Mouse (Mus musculus) heart, embryonic 10.5 days (tissue): ENCODE data around the gene Plagl2. TPM values are rescaled to one million over a fixed set of nuclear protein-coding genes. Genes with fewer than 3 reads are reported as not detected.

Experiments used
- DNase-seq: peaks from one replicate; pipeline ENCODE4 v3.0.0-alpha.2; 2017; ENCODE audit warnings: low spot score
- H3K27ac ChIP-seq: fragments of 300-500 bp; sonication (generic); 2 replicates; pipeline ENCODE4 v1.5.1; 2016; ENCODE audit warnings: mild to moderate bottlenecking
- H3K27me3 ChIP-seq: fragments of 300-500 bp; sonication (generic); 2 replicates; pipeline ENCODE4 v1.6.1; 2016; ENCODE audit warnings: mild to moderate bottlenecking; ENCODE audit not compliant: poor library complexity, insufficient read depth, severe bottlenecking
- H3K36me3 ChIP-seq: fragments of 300-500 bp; sonication (generic); 2 replicates; pipeline ENCODE4 v1.6.1; 2016; ENCODE audit warnings: mild to moderate bottlenecking, moderate library complexity
- H3K4me1 ChIP-seq: fragments of 300-500 bp; sonication (generic); 2 replicates; pipeline ENCODE4 v1.6.1; 2016; ENCODE audit warnings: mild to moderate bottlenecking
- H3K4me3 ChIP-seq: fragments of 300-500 bp; sonication (generic); 2 replicates; pipeline ENCODE4 v1.5.1; 2016; ENCODE audit warnings: mild to moderate bottlenecking, moderate library complexity
- H3K9me3 ChIP-seq: fragments of 300-500 bp; sonication (generic); 2 replicates; pipeline ENCODE4 v1.6.1; 2016; ENCODE audit warnings: mild to moderate bottlenecking, moderate library complexity
- WGBS: fragments of 180-500 bp; shearing (Covaris S2); methylation state at CpG from one replicate; pipeline ENCODE4 v1.1.7; 2016; 5-methylcytosine and 5-hydroxymethylcytosine counted together
- polyA plus RNA-seq: library from polyadenylated mRNA; unstranded; fragments of >200 nt; fragmentation: Nextera tagmentation; extraction: Ambion mirVana; gene quantifications from 2 replicates; pipeline ENCODE4 v1.2.1, GENCODE M21; 2016

Plagl2 gene
- polyA plus RNA-seq, 1 experiment from 2014 or later = 22.8 TPM

DNA sequence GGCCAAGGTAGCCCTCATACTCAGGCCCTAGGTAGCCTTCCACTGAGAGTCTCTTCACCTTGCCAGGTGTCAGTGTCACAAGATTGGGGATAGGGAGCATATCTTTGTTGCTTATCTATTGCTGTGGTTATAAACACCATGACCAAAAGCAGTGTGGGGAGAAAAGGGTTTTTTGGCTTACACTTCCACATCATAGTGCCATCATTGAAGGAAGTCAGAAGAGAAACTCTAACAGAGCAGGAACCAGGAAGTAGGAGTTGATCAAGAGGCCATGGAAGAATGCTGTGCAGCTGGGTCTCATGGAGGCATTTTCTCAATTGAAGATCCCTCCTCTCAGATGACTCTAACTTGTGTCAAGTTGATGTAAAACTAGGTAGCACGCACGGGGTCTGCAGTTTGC, 33.1 kb downstream of the Plagl2 start:
- H3K4me1 ChIP-seq = no peaks in the 10 kb centered on the region
- H3K9me3 ChIP-seq = no peaks in the 10 kb centered on the region
- peaks cover 71% of the 10 kb centered on the region for H3K36me3 ChIP-seq
- 84% methylated on average over 2 of the region's 2 CpGs for WGBS
- no peak overlapping the region for H3K27ac ChIP-seq
- H3K27me3 ChIP-seq = no peaks in the 10 kb centered on the region
- no peak for DNase-seq
- no peak overlapping the region for H3K4me3 ChIP-seq

DNA sequence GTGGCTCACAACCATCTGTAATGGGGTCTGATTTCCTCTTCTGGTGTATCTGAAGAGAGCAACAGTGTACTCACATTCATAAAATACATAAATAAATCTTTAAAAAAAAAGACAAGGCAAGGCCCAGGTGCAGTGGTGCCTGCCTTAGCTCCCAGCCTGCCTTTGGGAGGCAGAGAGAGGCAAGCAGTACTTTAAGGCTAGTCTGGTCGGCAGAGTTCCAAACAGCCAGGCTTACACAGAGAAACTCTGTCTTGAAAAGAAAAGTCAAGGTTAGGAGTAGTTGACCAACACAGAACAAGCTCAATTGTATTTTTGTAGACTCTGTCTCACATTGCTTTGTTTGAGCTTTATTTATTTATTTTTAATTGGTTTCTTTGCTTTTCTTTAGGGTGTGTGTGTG, 38.5 kb downstream of the Plagl2 start:
- H3K36me3 ChIP-seq = peaks cover 87% of the 10 kb centered on the region
- 84% methylated on average over 1 of the region's 1 CpGs for WGBS

DNA sequence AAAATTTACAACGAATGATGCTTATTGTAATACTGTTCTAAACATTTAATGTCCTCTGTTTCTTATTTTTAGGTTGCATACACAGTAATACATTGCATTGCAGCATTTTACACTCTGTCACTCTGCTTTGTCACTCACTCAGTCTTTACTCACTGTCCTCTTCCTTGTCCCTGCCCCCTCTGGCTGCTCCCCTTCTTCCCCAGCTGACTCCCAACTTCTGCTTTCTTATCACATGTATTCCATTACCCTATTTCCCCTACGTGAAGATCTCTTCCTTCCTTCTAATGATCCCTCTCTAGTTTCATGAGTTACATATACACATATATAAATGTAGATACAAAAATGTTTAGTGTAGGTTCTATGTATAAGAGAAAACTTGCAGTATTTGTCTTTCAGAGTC, 42.1 kb downstream of the Plagl2 start:
- 79% methylated on average over 2 of the region's 2 CpGs for WGBS
- Histone ChIP-seq H3K4me1 (peaks cover 9% of the 10 kb centered on the region), H3K36me3 (peaks cover 81% of the 10 kb centered on the region), H3K27me3 (no peaks in the 10 kb centered on the region), H3K9me3 (no peaks in the 10 kb centered on the region), H3K27ac (no peak overlapping the region), H3K4me3 (no peak overlapping the region)
- DNase-seq = no peak

More for the DNA sequence above, 38.5 kb downstream of the Plagl2 start:
- H3K27me3 ChIP-seq = no peaks in the 10 kb centered on the region
- H3K27ac ChIP-seq = no peak overlapping the region
- no peaks in the 10 kb centered on the region for H3K9me3 ChIP-seq
- no peak overlapping the region for H3K4me3 ChIP-seq
- DNase-seq = no peak
- peaks cover 9% of the 10 kb centered on the region for H3K4me1 ChIP-seq

DNA sequence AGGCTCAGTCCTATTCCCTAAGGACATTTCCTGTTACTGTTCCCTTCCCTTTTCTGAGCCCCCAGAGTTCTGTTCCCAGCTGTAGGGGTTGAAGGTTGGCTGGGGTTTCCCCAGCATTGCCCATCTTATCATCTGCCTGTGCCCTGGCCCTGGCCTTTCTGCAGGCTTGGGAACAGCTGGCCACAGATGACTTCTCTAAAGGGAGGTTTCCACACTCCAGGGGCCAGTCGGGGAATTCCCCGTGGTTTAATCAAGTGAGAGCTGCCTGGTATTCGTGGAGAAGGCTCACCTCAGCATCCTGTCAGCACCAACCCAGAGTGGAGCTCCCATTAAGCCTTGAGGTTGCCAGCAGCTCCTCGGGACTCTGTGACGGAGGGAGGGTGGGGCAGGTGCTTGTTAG, 42.7 kb downstream of the Plagl2 start:
- Histone ChIP-seq H3K4me1 (peaks cover 9% of the 10 kb centered on the region), H3K27me3 (no peaks in the 10 kb centered on the region), H3K27ac (peak overlapping the region; percentile 59), H3K36me3 (peaks cover 79% of the 10 kb centered on the region), H3K9me3 (no peaks in the 10 kb centered on the region), H3K4me3 (no peak overlapping the region)
- no peak for DNase-seq
- WGBS = 54% methylated on average over 5 of the region's 5 CpGs

DNA sequence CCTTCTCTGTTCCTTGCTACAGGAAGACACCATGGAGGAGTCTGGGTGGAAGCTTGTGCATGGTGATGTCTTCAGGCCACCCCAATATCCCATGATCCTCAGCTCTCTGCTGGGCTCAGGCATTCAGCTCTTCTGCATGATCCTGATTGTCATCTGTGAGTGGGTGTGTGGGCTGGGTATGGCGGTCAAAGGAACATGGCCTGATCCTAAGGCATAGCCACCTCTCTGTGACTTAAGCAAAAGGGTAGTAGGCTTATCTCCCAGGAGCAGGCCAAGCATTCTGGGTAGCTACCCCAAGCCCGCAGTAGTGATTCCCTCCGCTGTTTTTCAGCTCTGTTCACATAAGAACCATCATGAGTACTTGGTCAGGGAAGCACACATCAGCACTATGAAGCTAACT, 47.0 kb downstream of the Plagl2 start:
- H3K9me3 ChIP-seq = no peaks in the 10 kb centered on the region
- H3K27me3 ChIP-seq = no peaks in the 10 kb centered on the region
- H3K27ac ChIP-seq = no peak overlapping the region
- peaks cover 87% of the 10 kb centered on the region for H3K36me3 ChIP-seq
- no peak overlapping the region for H3K4me3 ChIP-seq
- 92% methylated on average over 3 of the region's 3 CpGs for WGBS
- H3K4me1 ChIP-seq = peaks cover 9% of the 10 kb centered on the region
- no peak for DNase-seq

DNA sequence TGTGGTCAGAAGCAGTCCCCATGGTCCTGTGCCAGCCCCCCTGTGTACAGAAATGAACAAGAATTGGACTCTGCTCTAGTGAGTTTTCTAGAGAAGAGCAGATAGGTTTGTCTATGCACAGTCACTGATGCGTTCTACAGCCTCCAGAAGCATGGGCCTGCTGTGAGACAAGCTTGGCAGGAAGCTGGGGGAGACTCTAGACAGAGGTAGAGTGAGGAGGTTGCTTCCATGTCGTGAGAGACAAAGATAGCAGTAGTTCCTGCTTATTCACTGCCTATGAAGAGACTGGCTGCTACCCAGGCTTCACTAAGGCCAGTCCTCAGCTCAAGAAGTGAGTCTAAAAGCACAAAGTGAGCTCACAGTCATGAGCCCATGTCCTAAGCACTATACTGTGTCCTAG, 50.0 kb downstream of the Plagl2 start:
- 82% methylated on average over 2 of the region's 2 CpGs for WGBS
- H3K36me3 ChIP-seq = peaks cover 95% of the 10 kb centered on the region
- H3K4me1 ChIP-seq = no peaks in the 10 kb centered on the region
- H3K27ac ChIP-seq = no peak overlapping the region
- no peaks in the 10 kb centered on the region for H3K9me3 ChIP-seq
- no peak overlapping the region for H3K4me3 ChIP-seq
- H3K27me3 ChIP-seq = no peaks in the 10 kb centered on the region
- no peak for DNase-seq

DNA sequence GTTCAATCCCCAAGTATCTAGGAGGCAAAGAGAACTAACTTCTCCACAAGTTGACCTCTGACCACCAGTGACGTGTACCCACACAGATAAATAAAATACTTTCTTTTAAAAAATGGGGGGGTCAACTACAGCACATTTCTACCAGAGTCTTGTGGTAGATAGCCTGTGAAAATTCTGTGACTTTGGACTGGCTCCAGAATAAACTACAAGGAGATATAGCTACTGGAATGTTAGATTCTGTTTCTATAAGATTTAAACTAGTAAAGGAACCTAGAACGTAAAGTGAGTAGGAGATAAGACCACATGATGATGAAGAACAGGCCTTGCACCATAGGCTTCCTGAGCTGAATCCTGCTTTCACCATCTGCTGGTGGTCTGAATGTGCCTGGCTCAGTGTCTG, 53.4 kb downstream of the Plagl2 start:
- Histone ChIP-seq H3K27ac (no peak overlapping the region), H3K9me3 (no peaks in the 10 kb centered on the region), H3K27me3 (no peaks in the 10 kb centered on the region), H3K4me3 (no peak overlapping the region), H3K4me1 (no peaks in the 10 kb centered on the region), H3K36me3 (peaks cover 100% of the 10 kb centered on the region)
- WGBS = 61% methylated on average over 2 of the region's 2 CpGs
- no peak for DNase-seq

DNA sequence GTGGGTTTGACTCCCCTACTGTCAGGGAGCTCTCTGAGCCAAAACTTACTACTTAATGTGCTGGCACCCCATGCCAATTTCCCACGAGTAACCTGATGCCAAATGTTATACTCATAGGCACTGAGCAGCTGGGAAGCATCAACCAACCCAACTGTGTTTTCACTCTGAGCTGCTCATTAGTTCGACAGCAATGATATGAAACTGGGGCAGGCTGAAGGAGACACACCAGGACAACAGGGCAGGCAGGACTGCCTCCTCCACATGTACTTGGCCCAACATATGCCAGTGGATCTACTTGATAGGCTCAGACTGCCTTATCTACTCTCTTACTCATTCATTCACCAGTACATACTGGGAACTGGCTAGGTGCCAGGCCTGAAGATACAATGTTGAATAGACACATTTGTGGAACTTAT, 55.0 kb downstream of the Plagl2 start:
- DNase-seq = no peak
- peaks cover 95% of the 10 kb centered on the region for H3K36me3 ChIP-seq
- H3K27ac ChIP-seq = no peak overlapping the region
- no peaks in the 10 kb centered on the region for H3K9me3 ChIP-seq
- no peaks in the 10 kb centered on the region for H3K4me1 ChIP-seq
- no peak overlapping the region for H3K4me3 ChIP-seq
- H3K27me3 ChIP-seq = no peaks in the 10 kb centered on the region
- 67% methylated on average over 2 of the region's 2 CpGs for WGBS

DNA sequence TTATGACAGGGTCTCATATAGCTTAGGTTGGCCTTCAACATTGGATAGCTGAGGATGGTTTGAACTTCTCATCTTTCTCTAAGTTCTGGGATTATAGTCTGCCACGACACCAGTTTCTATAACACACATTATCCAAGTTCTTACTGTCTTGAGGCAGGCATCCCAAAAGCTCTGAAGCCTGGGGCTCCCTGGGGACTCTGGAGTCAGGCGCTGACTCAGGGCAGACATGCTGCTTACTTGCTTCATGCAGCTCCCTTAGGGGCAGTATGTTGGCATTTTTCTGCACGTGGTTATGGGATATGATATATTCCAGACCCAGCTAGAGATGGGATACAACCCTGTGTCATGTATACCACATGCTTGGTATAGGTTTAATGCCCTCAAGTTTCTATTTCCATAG, 61.3 kb downstream of the Plagl2 start:
- DNase-seq = no peak
- Histone ChIP-seq H3K4me1 (peaks cover 13% of the 10 kb centered on the region; the same call in 1 of the 2 replicates), H3K9me3 (no peaks in the 10 kb centered on the region), H3K27me3 (no peaks in the 10 kb centered on the region), H3K27ac (no peak overlapping the region), H3K4me3 (no peak overlapping the region), H3K36me3 (peaks cover 55% of the 10 kb centered on the region)
- WGBS = 87% methylated on average over 3 of the region's 3 CpGs

DNA sequence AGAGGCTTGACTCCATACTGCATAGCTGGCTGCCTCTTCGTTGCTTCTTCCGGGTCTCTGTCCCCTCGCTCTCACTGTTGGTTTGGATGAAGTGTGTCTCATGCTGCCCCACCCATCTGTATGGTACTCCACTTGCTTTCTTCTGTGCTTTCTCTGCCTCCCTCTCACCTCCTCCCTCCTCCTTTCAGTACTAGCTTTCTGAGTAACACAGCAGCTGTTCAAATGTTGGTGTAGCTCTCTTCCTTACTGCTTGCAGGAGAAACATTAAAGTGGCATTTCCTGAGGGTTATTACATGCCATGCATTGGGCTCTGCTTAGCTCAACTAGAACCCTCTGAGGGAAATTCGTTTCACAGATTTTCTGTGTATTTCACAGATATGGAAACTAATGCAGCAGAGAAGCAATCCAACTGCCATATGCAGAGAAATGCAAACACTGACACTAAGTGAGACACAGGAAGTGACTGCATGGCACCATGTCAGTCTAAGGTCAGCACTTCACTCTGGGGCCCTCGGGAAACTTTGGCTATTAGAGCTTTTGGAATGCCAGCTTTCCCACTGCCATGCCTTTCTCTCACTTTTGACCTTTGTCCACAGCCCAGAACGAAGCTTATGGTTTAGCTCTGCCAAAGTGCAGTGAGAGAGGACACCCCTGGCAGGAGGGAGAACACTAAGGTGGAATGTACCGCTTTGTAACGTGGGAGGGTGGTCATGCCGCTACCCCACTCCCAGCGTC, 61.9 kb downstream of the Plagl2 start:
- H3K4me1 ChIP-seq = peaks cover 13% of the 10 kb centered on the region; the same call in 1 of the 2 replicates
- no peaks in the 10 kb centered on the region for H3K27me3 ChIP-seq
- 85% methylated on average over 10 of the region's 10 CpGs for WGBS
- no peak overlapping the region for H3K4me3 ChIP-seq
- H3K9me3 ChIP-seq = no peaks in the 10 kb centered on the region
- no peak for DNase-seq
- no peak overlapping the region for H3K27ac ChIP-seq
- peaks cover 48% of the 10 kb centered on the region for H3K36me3 ChIP-seq

Other genes with a start within 250 kb of the Plagl2 start
- gene Pdrg1, start 226.0 kb downstream of the Plagl2 start, polyA plus RNA-seq = 89.9 and 94.4 TPM in 2 replicates
- not detected in 2 replicates for gene Xkr7, start 209.6 kb downstream of the Plagl2 start, polyA plus RNA-seq
- gene Ccm2l, start 175.5 kb downstream of the Plagl2 start, polyA plus RNA-seq = 4.4 and 5.1 TPM in 2 replicates
- gene Hck, start 133.0 kb downstream of the Plagl2 start, polyA plus RNA-seq = 0.48 and 1.3 TPM in 2 replicates
- 74.4 and 80.4 TPM in 2 replicates for gene Tm9sf4, start 80.1 kb downstream of the Plagl2 start, polyA plus RNA-seq
- gene Tspyl3, start 16.0 kb downstream of the Plagl2 start, polyA plus RNA-seq = 7.7 and 8.8 TPM in 2 replicates
- gene Pofut1, start 107 bp upstream of the Plagl2 start, polyA plus RNA-seq = 4.4 and 6.1 TPM in 2 replicates
- gene Kif3b, start 50.0 kb upstream of the Plagl2 start, polyA plus RNA-seq = 4.1 and 4.4 TPM in 2 replicates
- 9.2 and 9.6 TPM in 2 replicates for gene Asxl1, start 104.4 kb upstream of the Plagl2 start, polyA plus RNA-seq